Mouse (Mus musculus) R1 (cell line): ENCODE measurements around the gene Pigl.
A peak's percentile ranks its signal among the peaks of the same experiment; 100 is the strongest.
"Not testable (repeated sequence)": the region's sequence is repeated elsewhere in the genome, so short reads cannot be mapped to it uniquely, and the experiment has no call there.

ENCODE experiments used
- DNase-seq: peaks from one replicate; pipeline ENCODE4 v3.0.0-alpha.2; 2018; ENCODE audit warnings: low read depth, low spot score

Gene Pigl

DNA sequence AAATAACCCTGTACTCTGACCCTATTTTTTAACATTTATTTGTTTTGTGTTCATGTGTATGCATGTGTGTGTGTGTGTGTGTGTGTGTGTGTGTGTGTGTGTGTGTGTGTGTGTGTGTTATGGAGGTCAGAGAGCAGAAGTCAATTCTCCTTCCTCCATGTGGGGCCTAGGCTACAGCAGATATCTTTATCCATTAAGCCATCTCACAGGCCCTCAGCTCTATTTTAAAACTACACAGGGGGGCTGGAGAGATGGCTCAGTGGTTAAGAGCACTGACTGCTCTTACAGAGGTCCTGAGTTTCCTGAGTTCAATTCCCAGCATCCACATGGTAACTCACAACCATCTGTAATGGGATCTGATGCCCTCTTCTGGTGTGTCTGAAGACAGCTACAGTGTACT, 9.0 kb downstream of the Pigl start:
- not testable (repeated sequence) for DNase-seq

DNA sequence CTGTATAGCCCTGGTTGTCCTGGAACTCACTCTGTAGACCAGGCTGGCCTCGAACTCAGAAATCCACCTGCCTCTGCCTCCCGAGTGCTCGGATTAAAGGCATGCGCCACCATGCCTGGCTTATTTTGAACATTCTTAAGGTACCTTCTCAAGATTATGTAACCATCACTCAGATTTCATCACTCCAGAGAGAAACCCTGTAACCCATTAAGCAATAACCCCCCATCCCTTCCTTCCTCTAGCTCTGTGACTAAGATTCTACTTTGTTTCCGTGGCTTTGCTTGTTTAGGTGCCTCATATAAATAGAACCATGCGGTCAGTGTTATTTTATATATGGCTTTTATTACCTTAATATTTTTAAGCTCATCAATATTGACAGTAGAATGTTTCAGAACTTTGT, 12.2 kb downstream of the Pigl start:
- no peak for DNase-seq

DNA sequence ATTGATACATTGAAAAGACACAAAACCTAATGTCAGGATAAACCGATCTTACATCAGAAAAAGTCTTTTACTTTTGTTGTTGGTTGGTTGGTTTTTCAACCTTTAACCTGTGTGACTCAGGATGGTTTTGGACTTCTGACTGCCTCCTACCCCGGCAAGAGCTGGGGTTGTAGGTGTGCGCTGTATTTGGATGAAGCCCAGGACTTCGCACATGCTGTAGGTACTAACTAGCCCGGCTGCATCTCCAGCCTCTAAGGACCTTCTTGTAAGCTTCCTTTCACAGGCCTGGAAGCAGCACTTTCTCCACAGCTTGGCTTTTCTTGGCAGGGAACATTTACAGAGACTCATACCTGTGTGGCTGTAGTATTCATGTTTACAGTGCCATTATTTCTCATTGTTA, 15.3 kb downstream of the Pigl start:
- DNase-seq: no peak

DNA sequence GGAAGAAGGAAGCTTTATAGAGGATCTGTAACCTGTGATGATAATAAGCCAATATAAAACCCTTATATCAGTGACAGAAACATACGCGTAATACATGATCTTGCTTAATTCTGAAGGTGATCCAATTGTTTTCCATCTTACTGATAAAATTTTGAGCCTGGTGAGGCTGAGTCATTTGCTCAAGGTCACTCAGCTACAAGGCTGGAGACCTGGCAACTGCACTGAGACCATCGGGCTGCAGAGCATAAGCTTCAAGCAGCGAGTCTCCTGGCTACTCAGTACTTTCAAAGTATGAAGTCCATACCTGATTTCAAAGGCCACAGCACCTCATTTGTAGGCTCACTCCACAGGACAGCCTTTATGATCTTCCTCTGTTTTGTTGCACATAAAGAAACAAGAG, 17.9 kb downstream of the Pigl start:
- DNase-seq: no peak

DNA sequence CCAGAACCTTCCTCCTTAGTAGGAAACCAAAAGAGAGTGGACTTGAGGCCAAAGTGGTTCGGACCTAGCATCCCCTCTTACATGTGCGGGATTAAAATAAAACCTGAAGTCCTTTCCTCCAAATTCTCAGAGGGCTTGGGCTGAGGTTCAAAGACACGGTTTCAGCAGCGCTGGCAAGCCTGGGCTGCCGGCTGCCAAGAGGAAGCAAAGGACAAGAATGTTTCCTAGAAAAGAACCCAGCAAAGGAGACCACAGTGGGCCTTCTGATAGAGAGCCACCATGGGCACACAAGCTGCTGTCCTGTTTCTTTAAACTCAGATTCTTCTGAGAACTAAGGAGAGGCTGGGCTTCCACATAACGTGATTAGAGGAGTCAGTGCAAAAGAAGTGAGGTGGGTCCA, 20.7 kb downstream of the Pigl start:
- DNase-seq: no peak

DNA sequence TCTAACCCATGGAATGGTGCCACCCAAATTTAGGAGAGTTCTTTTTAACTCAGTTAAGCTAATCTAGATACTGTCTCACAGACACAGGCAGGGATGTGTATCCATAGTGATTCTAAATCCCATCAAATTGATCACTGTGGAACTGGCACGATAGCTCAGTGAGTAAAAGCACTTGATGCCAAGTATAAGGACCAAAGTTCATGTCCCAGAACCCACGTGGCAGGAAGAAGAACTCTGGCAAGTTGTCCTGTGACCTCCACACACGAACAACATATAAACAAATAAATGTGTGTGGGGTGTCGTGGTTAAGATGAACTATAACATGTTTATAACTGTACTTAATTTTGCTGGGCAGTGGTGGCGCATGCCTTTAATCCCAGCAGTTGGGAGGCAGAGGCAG, 21.3 kb downstream of the Pigl start:
- no peak for DNase-seq

DNA sequence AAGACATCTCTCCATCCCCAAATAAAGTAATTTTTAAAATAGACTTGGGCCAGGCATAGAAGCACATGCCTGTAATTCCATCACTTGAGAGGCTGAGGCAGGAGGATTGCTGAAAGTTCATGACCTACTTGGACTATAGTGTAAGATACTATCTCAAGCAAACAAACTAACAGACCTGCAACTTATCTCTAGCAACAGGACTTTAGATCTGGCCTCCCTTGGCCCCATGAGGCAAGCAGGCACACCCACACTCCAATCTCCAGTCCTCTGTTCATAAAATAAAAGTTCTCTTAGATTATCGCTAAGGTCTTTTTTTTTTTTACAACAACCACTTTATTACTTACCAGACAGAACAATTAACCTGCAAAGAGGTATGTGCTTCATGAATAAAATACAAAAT, 28.7 kb downstream of the Pigl start:
- no peak for DNase-seq

DNA sequence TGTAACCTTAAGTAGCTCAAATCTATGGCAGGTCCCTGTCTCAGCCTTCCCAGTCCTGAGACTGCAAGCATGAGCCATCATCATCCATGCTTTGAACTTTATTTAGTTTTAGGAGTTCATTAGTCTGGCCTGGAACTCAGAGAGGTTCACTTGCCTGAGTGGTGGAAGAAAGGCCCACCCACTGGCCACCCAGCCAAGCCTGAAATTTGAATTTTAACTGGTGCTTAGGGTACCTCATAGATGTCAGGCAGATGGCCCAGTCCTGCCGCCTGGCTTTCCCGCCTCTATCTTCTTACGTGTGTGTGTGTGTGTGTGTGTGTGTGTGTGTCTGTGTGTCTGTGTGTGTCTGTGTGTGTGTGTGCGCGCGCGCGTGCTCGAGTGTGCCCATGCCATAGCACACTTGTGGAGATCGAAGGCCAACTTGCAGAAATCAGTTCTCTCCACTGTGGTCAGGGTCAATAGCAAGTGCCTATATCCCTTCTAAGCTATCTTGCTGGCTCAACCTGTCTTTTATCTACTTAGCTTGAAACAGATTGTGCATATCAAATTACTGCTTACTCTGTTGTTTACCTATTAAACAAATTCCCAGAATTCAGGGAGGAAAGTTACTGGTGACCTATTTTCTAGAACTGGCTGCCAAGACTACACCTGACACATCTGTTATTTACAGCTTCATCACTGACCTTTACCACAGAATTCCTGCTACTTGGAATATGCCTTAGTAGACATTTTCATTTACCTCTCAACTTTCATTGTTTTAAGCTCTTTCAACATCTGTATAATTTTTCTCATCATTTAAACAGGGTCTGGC, 29.5 kb downstream of the Pigl start:
- DNase-seq: no peak

DNA sequence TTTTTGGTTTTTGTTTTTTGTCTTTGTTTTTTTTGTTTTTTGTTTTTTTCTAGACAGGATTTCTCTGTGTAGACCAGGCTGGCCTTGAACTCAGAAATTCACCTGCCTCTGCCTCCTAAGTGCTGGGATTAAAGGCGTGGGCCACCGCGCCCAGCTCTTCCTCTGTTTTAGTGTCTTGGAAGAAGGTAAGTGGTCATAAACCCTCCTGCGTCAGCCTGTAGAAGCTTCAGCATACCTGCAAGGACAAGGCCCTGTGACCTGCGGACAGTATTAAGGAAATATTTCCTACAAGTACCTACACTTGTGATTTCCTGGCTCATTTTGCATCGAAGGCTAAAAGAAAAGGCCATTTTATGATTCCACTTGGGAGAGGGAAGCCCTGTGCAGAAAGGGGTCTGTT, 35.4 kb downstream of the Pigl start:
- DNase-seq: peak; percentile 81

DNA sequence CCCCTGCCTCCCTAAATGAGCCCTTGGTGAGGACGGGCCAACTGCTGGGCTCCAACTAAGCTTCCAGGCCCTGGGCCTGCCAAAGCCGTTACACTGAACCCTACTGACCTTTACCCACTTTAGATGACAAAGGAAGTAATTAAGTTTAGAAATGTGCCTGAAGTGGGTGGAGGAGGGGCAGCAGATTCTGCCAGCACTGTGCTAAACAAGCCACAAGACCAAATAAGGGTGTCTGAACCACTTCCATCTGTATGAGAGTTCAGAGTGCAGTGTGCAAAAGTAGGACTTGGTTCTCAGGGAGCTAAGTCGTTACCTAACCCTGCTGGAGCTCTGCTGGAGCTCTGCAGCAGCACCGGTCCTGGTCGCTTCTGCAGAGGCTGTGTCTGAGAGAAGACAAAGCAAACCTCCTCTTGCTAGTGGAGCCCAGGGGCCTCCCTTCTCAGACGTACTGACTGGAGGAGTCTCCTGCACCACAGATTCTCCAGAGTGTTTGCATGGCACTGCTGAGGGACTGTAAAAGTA, 36.6 kb downstream of the Pigl start:
- DNase-seq: peak; percentile 99

DNA sequence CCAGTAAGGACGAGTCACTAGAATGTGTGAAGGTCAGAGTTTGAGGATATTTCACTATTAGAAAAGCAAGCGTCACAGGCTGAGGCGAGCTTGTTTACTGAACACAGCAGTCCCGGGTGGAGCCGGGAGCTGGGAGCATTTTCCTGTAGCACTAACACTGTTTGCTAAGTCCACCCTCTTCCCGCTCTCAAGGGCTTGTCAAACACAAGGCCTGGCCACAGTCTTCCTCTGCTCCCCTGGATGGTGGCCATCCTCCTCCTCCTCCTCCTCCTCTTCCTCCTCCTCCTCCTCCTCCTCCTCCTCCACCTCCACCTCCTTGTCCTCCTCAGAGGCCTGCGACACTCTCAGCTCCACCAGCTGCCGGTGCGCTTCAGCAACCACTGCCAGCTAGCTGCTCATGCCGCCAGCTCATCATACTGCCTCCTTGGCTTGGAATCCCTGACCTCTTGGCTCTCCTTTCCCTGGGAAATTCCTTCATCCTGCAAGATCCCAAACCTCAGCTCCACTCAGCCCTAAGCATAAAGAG, 37.1 kb downstream of the Pigl start:
- DNase-seq: no peak

DNA sequence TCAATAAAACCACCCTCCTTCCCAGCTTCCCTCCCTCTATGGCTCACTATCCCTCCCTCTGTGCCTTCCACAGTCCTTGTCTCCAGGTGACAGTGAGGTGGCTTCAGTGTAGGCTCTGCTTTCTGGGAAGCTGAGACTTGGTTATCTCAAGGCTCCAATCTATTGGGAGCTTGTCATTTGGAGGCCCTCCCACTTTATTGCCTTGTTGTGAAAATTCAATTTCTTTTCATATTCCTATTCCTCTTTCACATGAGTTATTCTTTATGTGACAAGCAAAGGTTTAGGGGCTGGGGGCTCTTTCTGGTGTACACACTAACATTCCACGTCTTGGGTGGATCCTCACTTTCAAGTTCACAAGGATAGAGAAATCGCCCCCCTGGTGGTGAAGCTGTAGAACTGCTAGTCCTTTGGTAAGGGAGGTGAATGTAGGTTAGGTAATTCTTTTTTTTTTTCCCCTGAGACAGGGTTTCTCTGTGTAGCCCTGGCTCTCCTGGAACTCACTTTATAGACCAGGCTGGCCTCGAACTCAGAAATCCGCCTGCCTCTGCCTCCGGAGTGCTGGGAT, 38.0 kb downstream of the Pigl start:
- peak; percentile 87 for DNase-seq

DNA sequence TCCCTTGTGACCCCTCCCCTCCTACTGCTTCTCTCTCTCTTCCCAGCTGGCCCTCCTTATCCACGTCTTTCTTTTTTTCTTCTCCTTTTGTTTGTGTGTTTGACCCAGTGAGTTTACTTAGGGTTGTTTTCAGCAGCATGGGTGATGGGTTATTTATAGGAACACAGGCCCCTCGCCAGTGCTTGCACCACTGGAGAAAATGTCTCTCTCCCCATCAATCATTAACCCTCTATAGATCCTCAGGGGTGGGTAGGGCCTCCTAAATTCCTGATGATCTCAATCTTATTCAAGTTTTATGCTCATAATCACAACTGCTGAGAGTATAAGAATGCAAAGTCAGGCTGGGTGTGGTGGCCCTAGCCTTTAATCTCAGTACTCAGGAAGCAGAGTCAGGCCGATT, 38.9 kb downstream of the Pigl start:
- DNase-seq: peak; percentile 62

DNA sequence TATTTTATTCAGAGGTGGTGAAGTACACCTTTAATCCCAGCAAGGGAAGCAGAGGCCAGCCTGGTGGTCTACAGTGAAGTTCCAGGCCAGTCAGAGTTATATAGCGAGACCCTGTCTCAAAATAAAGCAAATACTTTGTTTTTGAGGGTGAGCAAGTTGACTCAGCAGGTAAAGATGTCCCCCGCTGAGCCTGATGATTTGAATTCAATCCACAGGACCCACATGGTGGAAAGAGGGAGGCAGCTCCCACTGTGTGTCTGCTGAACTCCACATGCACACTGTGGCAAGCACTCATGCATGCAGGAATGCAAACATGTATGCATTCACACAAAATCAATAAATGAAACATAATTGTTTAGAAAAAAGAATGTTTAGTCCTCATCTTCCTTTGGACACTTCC, 40.5 kb downstream of the Pigl start:
- DNase-seq: peak; percentile 78

DNA sequence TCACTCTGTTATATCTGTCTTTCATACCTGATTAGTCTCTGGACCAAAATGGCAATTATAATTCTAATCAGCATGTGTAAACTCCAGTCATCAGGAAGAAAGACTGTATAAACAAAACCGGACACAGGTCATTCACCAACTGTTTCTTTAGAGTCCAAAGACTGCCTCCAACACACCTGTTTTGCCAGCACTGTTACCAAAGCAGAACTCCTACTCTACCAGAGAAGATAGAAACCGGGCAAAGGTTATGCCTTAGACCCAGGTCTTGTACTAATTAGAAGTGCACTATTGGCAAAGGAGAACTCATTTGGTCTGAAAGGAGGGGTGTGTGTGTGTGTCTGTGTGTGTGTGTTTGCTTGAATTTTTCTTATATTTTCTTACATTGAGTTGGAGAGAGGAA, 42.3 kb downstream of the Pigl start:
- no peak for DNase-seq

DNA sequence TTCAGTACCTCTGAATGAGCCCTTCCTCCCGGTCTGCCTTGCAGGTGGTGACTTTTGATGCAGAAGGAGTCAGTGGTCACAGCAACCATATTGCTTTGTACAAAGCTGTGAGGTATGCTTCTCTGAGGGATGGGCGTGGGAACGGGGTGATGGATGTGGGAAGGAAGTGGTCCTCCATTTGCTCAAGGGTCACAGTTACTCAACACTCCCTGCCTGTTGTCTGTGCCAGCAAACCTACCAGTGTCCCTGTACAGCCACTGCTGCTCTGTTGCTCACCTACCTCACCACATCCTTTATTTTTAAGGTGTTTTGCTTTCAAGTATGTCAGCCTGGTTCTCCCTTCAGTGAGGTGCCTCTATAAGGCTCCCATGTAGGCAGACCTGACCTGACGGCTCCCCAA, 49.4 kb downstream of the Pigl start:
- peak; percentile 52 for DNase-seq

DNA sequence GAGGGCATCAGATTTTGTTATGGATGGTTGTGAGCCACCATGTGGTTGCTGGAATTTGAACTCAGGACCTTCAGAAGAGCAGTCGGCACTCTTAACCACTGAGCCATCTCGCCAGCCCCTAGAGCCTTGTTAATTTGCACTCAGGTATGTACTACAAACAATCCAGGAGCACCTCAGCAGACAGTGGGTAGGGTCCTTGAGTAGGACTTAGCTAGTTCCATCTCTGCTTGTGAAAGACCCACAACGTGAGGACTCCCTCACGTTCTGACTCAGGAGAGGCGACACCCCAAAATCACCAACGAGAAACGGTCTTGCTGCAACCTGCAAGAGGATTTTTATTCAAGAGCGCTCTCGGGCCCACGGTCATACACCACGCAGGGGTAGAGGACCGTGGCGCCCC, 50.1 kb downstream of the Pigl start:
- peak; percentile 60 for DNase-seq

DNA sequence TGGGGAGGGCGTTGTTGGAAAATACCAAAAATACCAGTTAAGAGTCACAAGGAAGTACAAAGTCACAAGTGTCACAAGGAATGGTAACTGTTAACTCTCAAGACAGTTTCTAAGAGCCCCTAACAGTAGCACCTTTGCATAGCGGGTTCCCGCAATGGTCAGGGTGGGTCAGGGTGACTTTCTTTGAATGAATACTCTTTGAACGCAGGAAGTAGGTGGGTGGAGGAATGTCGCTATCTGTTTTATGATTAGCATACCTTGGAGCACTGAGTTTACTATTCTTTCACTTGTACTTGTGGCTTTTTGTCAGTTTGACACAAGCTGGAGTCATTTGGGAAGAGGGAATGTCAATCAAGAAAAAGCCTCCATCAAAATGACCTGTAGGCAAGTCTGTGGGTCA, 50.6 kb downstream of the Pigl start:
- DNase-seq: peak; percentile 92

DNA sequence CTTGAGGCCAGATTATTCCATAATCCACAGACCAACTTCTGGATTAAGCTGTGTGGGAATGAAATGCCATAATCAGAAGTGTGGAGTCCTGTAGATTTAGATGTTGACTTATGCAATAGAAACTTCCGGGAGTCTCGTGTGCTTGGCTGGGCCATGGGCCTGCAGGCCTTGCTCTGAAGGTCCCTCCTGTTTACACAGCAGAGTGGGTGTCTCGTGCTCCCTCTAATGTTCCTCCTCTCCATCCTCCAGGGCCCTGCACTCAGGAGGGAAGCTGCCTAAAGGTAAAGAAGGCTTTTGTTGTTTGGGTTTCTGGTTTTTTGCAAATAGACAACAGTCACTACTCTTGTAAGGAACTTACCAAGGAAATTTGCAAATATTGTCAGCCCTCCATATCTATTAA, 51.3 kb downstream of the Pigl start:
- peak; percentile 54 for DNase-seq

DNA sequence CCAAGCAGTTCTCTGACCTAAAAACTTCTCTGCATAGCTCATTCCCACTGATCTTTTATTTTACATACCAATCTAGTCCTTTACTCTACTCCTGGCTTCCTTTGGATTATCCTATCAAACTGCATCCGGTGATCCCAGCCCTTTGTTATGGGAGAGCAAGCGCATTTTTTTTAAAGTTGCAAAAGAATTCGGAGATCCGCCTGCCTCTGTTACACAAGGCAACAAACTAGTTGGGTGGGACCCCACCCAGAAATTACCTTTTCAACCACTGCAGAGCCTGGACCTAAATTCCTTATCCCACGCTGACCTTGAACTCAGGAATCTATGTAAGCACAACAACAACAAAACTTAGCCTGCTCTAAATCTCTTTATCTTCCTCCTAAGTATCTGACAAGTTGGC, 52.7 kb downstream of the Pigl start:
- DNase-seq: peak; percentile 100

DNA sequence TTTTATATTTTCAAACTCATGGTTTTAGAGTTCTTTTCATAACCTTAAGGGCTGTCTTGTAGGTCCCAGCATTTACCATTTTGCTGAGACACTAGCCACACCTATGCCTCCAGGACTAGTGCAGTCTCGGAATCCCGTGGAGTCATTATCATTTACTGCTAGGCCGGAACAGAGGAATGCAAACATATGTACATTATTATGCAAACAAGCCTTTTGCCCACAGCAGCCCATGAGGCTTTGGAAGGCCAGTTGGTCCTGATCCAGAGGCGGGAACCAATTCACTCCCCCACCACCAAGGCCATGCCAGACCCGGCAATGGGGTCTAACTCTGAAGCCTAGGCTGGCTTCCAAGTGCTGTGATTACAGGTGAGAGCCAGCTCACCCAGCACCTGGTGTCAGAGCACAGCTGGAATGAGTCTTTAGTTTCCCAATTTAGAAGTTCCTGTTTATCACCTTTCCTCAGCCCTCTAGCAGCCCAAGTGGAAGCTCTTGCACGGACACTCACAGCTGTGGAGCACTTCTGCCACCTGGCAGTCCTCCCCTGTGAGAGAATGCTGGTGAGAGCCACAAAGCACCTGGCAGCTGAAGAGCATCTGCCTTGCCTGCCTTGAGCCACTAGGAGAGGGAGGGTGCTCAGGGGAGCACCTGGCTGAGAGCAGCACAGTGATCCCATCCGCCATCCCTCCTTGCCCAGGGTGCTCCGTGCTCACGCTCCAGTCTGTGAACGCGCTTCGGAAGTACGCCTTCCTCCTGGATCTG, 53.4 kb downstream of the Pigl start:
- peak; percentile 100 for DNase-seq

DNA sequence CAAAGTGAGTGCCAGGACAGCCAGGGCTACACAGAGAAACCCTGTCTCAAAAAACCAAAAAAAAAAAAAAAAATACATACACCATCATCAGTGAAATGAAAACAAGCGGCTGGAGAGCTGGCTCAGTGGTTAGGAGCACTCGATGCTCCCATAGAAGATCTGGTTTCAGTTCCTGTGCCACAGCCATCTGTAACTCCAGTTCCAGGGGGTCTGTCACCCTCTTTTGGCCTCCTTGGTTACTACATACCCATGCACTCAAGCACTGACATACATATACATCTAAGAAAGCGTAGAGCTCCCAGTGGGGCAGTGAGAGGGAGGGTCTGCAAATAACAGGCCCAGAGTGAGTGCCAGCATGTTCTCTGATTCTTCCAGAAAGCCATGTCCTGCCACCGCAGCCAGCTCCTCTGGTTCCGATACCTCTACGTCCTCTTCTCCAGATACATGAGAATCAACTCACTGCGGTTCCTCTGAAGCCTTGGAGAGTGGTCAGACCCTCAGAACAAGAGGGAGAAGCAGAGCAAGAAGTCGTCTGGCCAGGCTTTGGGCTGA, 54.3 kb downstream of the Pigl start:
- DNase-seq: peak; percentile 79
